Mouse (Mus musculus) hindbrain, embryonic 12.5 days (tissue): ENCODE data around the gene Ino80e. TPM values are rescaled to one million over a fixed set of nuclear protein-coding genes. Genes with fewer than 3 reads are reported as not detected.
A peak's percentile ranks its signal among the peaks of the same experiment; 100 is the strongest.

Experiments
- ATAC-seq: fragments of 200-750 bp; cut with Nextera tagmentation; 2 replicates; pipeline ENCODE4 v1.8.0; 2017; ENCODE audit warnings: moderate TSS enrichment; ENCODE audit not compliant: low FRiP score
- H3K27ac ChIP-seq: fragments of 300-500 bp; sonication (generic); 2 replicates; pipeline ENCODE4 v1.5.1; 2016; ENCODE audit warnings: mild to moderate bottlenecking
- H3K27me3 ChIP-seq: fragments of 300-500 bp; sonication (generic); 2 replicates; pipeline ENCODE4 v1.6.1; 2016; ENCODE audit warnings: mild to moderate bottlenecking
- H3K36me3 ChIP-seq: fragments of 300-500 bp; sonication (generic); 2 replicates; pipeline ENCODE4 v1.6.1; 2016; ENCODE audit warnings: mild to moderate bottlenecking
- H3K4me1 ChIP-seq: fragments of 300-500 bp; sonication (generic); 2 replicates; pipeline ENCODE4 v1.6.1; 2016
- H3K4me2 ChIP-seq: fragments of 300-500 bp; sonication (generic); replicated peaks from 2 replicates; pipeline ENCODE4 v1.6.1; 2016; ENCODE audit warnings: mild to moderate bottlenecking
- H3K4me3 ChIP-seq: fragments of 300-500 bp; sonication (generic); 2 replicates; pipeline ENCODE4 v1.5.1; 2016; ENCODE audit warnings: mild to moderate bottlenecking
- H3K9ac ChIP-seq: fragments of 300-500 bp; sonication (generic); 2 replicates; pipeline ENCODE4 v1.6.1; 2016; ENCODE audit warnings: mild to moderate bottlenecking, moderate library complexity
- H3K9me3 ChIP-seq: fragments of 300-500 bp; sonication (generic); replicated peaks from 2 replicates; pipeline ENCODE4 v1.6.1; 2016; ENCODE audit warnings: mild to moderate bottlenecking
- WGBS: fragments of 180-500 bp; shearing (Covaris S2); methylation state at CpG from one replicate; pipeline ENCODE4 v1.1.7; 2016; 5-methylcytosine and 5-hydroxymethylcytosine counted together
- polyA plus RNA-seq: library from polyadenylated mRNA; unstranded; fragments of >200 nt; fragmentation: Nextera tagmentation; extraction: Ambion mirVana; gene quantifications from 2 replicates; pipeline ENCODE4 v1.2.1, GENCODE M21; 2016

Ino80e gene
- polyA plus RNA-seq, 1 experiment from 2014 or later = 92.6 TPM

DNA sequence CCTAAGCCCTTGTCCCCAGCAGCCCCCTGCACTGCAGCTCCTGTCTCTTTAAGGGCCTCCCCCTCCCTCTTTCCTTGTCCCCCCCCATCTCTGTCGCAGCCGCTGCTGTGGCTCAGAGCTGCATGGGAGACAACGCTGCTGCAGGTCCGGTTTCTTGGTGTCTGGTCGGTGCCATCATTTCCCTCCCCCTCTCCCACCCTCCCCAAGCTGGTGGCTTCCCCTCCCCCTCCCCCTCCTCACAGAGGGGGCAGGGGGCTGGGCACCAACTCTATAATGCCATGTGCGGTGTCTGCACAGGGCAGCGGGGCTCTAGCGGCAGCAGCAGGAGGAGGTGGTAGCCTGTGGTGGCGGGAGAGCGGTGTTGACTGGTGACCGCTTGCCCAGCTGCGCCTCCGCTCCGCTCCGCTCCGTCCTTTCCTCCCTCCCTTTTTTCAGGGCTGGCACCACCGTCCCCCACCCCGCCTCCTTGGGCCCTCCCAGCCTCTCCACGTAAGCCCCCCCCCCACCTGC, 38.9 kb downstream of the Ino80e start:
- H3K27ac ChIP-seq = peak overlapping the region; percentile 91
- H3K4me3 ChIP-seq = peak overlapping the region; percentile 59
- H3K36me3 ChIP-seq = no peaks in the 10 kb centered on the region
- WGBS = 1% methylated on average over 14 of the region's 19 CpGs
- peak overlapping the region; percentile 71 for H3K4me2 ChIP-seq
- peak; percentile 77 for ATAC-seq
- H3K27me3 ChIP-seq = peaks cover 25% of the 10 kb centered on the region
- no peaks in the 10 kb centered on the region for H3K9me3 ChIP-seq
- H3K9ac ChIP-seq = peak overlapping the region; percentile 84
- peaks cover 26% of the 10 kb centered on the region for H3K4me1 ChIP-seq

DNA sequence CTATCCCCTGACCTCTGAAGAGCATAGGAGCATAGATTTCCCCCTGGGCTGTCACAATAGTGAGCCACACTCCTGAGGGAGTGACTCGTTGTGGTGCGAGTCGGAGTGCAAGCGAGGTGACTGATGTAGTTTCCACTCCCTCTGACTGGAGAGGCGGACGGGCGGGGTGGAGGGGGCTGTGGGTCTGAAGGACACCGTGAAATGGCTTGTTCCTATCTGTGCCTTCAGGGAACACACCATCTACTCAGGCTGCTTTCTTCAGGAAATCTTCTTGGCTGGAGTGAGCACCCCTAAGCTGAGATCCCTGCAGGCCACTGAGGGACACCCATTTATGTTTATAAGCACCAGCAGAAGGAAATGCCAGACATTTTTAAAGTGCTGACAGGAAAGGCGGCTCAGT, 39.4 kb downstream of the Ino80e start:
- WGBS = 5% methylated on average over 9 of the region's 9 CpGs
- H3K4me3 ChIP-seq = peak overlapping the region; percentile 59
- H3K4me2 ChIP-seq = peak overlapping the region; percentile 71
- H3K9ac ChIP-seq = peak overlapping the region; percentile 84
- peaks cover 25% of the 10 kb centered on the region for H3K27me3 ChIP-seq
- peak overlapping the region; percentile 91 for H3K27ac ChIP-seq
- peaks cover 26% of the 10 kb centered on the region for H3K4me1 ChIP-seq
- H3K36me3 ChIP-seq = no peaks in the 10 kb centered on the region
- H3K9me3 ChIP-seq = no peaks in the 10 kb centered on the region
- peak; percentile 45 for ATAC-seq

DNA sequence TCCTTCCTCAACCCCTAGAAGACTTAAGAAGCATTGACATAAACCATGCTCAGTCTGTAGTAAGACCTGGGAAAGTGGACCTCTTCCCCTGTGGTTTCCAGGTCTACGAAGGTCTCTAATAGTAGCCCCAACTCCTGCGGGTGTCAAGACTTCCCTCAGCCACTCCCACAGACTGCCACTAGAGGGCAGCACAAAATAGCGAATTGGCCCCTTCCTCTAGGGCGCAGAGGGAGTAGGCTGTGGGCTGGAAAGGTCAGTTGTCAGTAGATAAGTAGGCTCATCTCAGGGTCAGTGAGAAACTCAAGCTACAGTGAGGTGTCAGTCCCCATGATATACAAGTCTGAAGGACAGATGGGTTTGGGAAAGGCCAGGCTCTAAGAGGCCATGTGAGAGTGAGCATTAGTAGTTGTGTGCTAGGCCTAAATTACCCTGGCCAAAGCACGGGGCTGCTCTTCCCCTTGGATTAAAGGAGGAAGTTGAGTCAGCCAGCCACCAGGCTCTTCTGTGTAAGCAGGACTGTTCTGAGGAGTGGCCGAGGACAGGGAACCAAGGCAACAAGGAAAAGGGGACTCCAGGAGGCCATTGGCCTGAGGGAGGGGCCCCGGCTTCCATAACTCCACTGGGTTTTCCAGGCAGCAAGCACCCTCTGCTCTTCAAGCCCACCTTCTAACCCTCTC, 40.2 kb downstream of the Ino80e start:
- H3K9me3 ChIP-seq = no peaks in the 10 kb centered on the region
- no peaks in the 10 kb centered on the region for H3K36me3 ChIP-seq
- peaks cover 26% of the 10 kb centered on the region for H3K4me1 ChIP-seq
- WGBS = 23% methylated on average over 7 of the region's 7 CpGs
- H3K27me3 ChIP-seq = peaks cover 25% of the 10 kb centered on the region
- peak overlapping the region; percentile 91 for H3K27ac ChIP-seq
- peak; percentile 13; the same call in 1 of the 2 replicates for ATAC-seq
- peak overlapping the region; percentile 84; the same call in 1 of the 2 replicates for H3K9ac ChIP-seq
- peak overlapping the region; percentile 59; the same call in 1 of the 2 replicates for H3K4me3 ChIP-seq
- peak overlapping the region; percentile 71 for H3K4me2 ChIP-seq

- 41% methylated on average over 1 of the region's 1 CpGs for WGBS
- Histone ChIP-seq H3K36me3 (no peaks in the 10 kb centered on the region), H3K27ac (no peak overlapping the region), H3K9ac (no peak overlapping the region), H3K4me2 (no peak overlapping the region), H3K4me1 (peaks cover 12% of the 10 kb centered on the region), H3K9me3 (no peaks in the 10 kb centered on the region), H3K27me3 (peaks cover 8% of the 10 kb centered on the region; the same call in 1 of the 2 replicates), H3K4me3 (no peak overlapping the region)
- ATAC-seq = no peak
Observed at GRCm38 (mm10) chr7:126818818-126819217, 43.4 kb downstream of the Ino80e start.

- peaks cover 7% of the 10 kb centered on the region for H3K4me1 ChIP-seq
- H3K27ac ChIP-seq = no peak overlapping the region
- H3K4me3 ChIP-seq = no peak overlapping the region
- H3K9me3 ChIP-seq = no peaks in the 10 kb centered on the region
- H3K36me3 ChIP-seq = no peaks in the 10 kb centered on the region
- 90% methylated on average over 7 of the region's 7 CpGs for WGBS
- no peak for ATAC-seq
- no peak overlapping the region for H3K9ac ChIP-seq
- H3K27me3 ChIP-seq = peaks cover 5% of the 10 kb centered on the region; the same call in 1 of the 2 replicates
- no peak overlapping the region for H3K4me2 ChIP-seq
Observed at GRCm38 (mm10) chr7:126817595-126817994, 44.6 kb downstream of the Ino80e start.

GRCm38 (mm10) chr7:126816494-126816893, 45.7 kb downstream of the Ino80e start:
- H3K27me3 ChIP-seq = no peaks in the 10 kb centered on the region
- no peaks in the 10 kb centered on the region for H3K9me3 ChIP-seq
- 88% methylated on average over 8 of the region's 8 CpGs for WGBS
- H3K9ac ChIP-seq = no peak overlapping the region
- H3K4me3 ChIP-seq = no peak overlapping the region
- H3K4me1 ChIP-seq = no peaks in the 10 kb centered on the region
- H3K27ac ChIP-seq = no peak overlapping the region
- H3K4me2 ChIP-seq = no peak overlapping the region
- no peak for ATAC-seq
- H3K36me3 ChIP-seq = no peaks in the 10 kb centered on the region

GRCm38 (mm10) chr7:126815726-126816222, 46.4 kb downstream of the Ino80e start:
- no peaks in the 10 kb centered on the region for H3K36me3 ChIP-seq
- H3K4me3 ChIP-seq = no peak overlapping the region
- H3K4me1 ChIP-seq = no peaks in the 10 kb centered on the region
- 52% methylated on average over 8 of the region's 8 CpGs for WGBS
- no peaks in the 10 kb centered on the region for H3K27me3 ChIP-seq
- H3K4me2 ChIP-seq = no peak overlapping the region
- H3K9ac ChIP-seq = no peak overlapping the region
- no peak for ATAC-seq
- H3K9me3 ChIP-seq = no peaks in the 10 kb centered on the region
- no peak overlapping the region for H3K27ac ChIP-seq

- peak overlapping the region; percentile 83; the same call in 1 of the 2 replicates for H3K9ac ChIP-seq
- H3K9me3 ChIP-seq = no peaks in the 10 kb centered on the region
- 59% methylated on average over 5 of the region's 5 CpGs for WGBS
- ATAC-seq = no peak
- H3K4me1 ChIP-seq = peaks cover 17% of the 10 kb centered on the region
- no peak overlapping the region for H3K4me3 ChIP-seq
- no peaks in the 10 kb centered on the region for H3K27me3 ChIP-seq
- H3K27ac ChIP-seq = no peak overlapping the region
- no peaks in the 10 kb centered on the region for H3K36me3 ChIP-seq
- 0 out of 2 replicates have a peak overlapping the region, but pooled peaks have one; percentile 91 for H3K4me2 ChIP-seq
Observed at GRCm38 (mm10) chr7:126809723-126810369, 52.3 kb downstream of the Ino80e start.

DNA sequence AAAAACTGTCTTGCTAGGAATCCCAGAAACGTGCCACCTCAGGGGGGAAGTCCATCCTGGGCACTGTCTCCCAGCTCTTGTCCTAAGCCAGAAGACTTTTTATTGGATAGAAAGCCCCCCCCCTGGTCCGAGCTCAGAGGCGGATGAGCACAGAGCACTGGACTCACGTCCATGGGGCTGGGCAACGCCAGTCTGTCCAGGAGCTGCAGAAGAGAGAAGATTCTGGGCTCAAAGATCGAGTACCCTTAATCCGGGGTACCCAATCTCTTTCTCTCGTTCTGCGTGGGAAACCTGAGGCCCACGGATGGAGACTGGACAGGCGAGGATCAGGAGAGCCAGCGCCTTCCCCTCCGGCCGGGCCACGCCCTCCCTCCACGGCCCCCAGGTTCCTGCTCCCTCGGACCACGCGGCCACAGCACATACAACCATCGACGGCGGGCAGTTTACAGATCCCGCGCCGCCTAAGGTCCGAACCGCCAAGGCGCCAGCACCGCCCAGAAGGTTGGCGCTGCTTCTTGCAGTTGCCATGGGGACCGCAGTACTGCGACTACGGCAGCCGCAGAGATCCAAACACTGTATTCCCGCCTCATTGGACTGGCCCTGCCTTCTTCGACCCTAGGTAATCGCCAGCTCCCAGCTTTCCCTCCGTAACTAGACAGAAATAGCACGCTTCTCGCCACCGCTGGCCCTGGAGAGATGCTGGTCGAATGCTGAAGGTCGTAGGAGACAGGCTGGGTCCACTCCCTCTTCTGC, 53.3 kb downstream of the Ino80e start:
- ATAC-seq = peak; percentile 90
- under 1% methylated on average over 43 of the region's 43 CpGs for WGBS
- H3K36me3 ChIP-seq = peaks cover 4% of the 10 kb centered on the region; the same call in 1 of the 2 replicates

DNA sequence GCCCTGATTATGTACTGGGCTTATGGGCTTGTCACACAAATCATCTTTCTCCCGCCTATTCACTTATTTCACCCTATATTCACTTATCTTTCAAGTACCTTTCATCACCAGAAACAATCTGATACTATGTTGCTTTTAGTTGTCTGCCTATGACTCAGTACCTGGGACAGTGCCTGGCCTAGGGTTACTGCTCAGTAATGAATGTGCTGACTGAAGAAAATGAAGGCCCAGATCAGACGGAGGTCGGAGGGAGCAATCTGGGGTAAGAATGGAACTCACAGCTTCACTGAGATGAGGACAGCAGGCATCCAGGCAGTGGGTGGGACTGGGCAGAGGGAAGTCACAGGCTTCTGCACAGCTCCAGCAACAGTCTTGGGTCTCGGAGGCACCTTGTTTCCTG, 54.8 kb downstream of the Ino80e start:
- Histone ChIP-seq H3K4me2 (peak overlapping the region; percentile 91), H3K27ac (no peak overlapping the region), H3K4me1 (peaks cover 17% of the 10 kb centered on the region), H3K36me3 (peaks cover 10% of the 10 kb centered on the region; the same call in 1 of the 2 replicates), H3K9me3 (no peaks in the 10 kb centered on the region), H3K27me3 (no peaks in the 10 kb centered on the region), H3K9ac (peak overlapping the region; percentile 83; the same call in 1 of the 2 replicates), H3K4me3 (peak overlapping the region; percentile 64; the same call in 1 of the 2 replicates)
- no peak for ATAC-seq
- WGBS = 70% methylated on average over 4 of the region's 4 CpGs

More for the DNA sequence above, 53.3 kb downstream of the Ino80e start:
- H3K4me1 ChIP-seq = peaks cover 17% of the 10 kb centered on the region
- H3K4me3 ChIP-seq = peak overlapping the region; percentile 64
- H3K27me3 ChIP-seq = no peaks in the 10 kb centered on the region
- no peaks in the 10 kb centered on the region for H3K9me3 ChIP-seq
- H3K9ac ChIP-seq = peak overlapping the region; percentile 83
- peak overlapping the region; percentile 77 for H3K27ac ChIP-seq
- H3K4me2 ChIP-seq = peak overlapping the region; percentile 91

DNA sequence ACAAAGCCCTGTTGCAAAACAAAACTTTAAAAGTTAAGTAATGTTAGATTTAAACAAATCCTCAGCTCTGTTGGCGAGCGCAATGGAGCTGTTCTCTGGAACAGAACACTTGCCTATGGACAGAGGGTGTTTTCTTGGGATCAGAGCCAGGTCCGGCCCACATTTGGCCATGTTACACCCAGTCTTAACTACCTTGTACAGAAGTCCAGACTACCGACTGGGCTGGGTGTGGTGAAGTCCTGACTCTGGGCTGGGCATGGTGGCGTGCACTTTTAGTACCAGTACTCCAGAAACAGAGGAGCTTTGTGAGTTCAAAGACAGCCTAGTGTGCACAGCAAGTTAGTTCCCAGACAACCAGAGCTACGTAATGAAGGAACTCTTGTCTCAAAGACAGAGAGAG, 55.2 kb downstream of the Ino80e start:
- 82% methylated on average over 6 of the region's 6 CpGs for WGBS
- no peak overlapping the region for H3K9ac ChIP-seq
- no peak overlapping the region for H3K4me3 ChIP-seq
- H3K4me1 ChIP-seq = peaks cover 17% of the 10 kb centered on the region
- H3K9me3 ChIP-seq = no peaks in the 10 kb centered on the region
- no peak for ATAC-seq
- H3K27me3 ChIP-seq = no peaks in the 10 kb centered on the region
- no peak overlapping the region for H3K27ac ChIP-seq
- no peak overlapping the region for H3K4me2 ChIP-seq
- peaks cover 10% of the 10 kb centered on the region; the same call in 1 of the 2 replicates for H3K36me3 ChIP-seq

DNA sequence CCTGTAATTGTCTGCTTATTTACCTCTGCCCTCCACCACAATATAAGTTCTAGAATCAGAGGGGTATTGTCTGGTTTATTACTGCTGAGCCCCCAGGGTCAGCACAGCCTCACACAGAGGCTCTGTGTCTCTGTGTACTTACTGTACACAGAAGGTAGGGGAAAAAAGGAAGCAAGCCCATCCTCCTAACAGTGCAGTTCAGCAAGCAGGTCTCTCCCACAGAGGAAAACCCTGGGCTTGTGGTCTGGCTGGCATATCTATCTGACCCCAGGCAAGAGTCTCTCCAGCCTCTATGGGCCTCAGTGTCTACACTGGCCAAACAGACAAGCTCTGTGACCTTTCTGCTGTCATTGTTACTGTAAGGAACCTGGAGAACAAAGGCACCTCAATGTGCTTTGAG, 58.4 kb downstream of the Ino80e start:
- peaks cover 10% of the 10 kb centered on the region; the same call in 1 of the 2 replicates for H3K36me3 ChIP-seq
- ATAC-seq = no peak
- H3K9ac ChIP-seq = no peak overlapping the region
- peaks cover 25% of the 10 kb centered on the region for H3K4me1 ChIP-seq
- no peaks in the 10 kb centered on the region for H3K27me3 ChIP-seq
- no peak overlapping the region for H3K27ac ChIP-seq
- H3K9me3 ChIP-seq = no peaks in the 10 kb centered on the region
- H3K4me3 ChIP-seq = no peak overlapping the region
- no peak overlapping the region for H3K4me2 ChIP-seq
